Mouse (Mus musculus) brain, embryonic 14.5 days (tissue): ENCODE data around the gene Fbxw9.

Experiments used
- CTCF ChIP-seq: fragments of 200-500 bp; IDR thresholded peaks from 2 replicates; pipeline ENCODE4 v1.5.1; 2012; ENCODE audit warnings: inconsistent platforms, mild to moderate bottlenecking, moderate library complexity, borderline replicate concordance; ENCODE audit not compliant: insufficient read depth, insufficient read length; ENCODE audit errors: extremely low read depth
- POLR2A ChIP-seq: fragments of 200-500 bp; IDR thresholded peaks from 2 replicates; pipeline ENCODE4 v1.6.1; 2012; ENCODE audit warnings: mild to moderate bottlenecking, inconsistent platforms, borderline replicate concordance; ENCODE audit not compliant: poor library complexity, insufficient read depth, insufficient read length, severe bottlenecking; ENCODE audit errors: extremely low read depth

GRCm38 (mm10) chr8:85014431-85014830 is 45.4 kb upstream of the Fbxw9 start, which contains the start of gene Best2:
- TF ChIP-seq CTCF, result no peak
- TF ChIP-seq POLR2A, result no peak
